21 mouse cellular contexts compared by ENCODE assay signal in the genomic region with DNA sequence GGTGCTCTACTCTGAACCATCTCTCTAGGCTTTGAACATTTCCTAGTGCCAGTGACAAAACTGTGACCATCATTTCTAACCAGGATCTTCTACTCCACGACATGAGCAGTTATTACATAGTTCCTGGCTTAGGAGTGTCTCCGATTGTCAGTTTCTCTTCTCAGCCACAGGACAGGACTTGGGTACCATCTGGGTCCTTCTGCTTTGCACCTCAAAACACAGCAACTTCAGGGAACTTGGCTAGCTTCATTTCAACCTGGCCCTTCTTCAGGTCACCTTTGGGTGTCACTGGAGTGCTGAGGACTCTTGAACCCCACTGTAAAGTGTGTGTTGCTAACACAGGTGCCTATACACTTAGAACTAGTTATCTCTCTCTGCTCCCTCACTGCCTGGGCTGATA. TPM values are rescaled to one million over a fixed set of nuclear protein-coding genes. Genes with fewer than 3 reads are reported as not detected.
DNase-seq lines count a peak whose midpoint lies in the region; ATAC-seq and TF ChIP-seq lines count a peak whose summit lies in the region.
"Had no signal": no experiment of that assay in that cellular context is flagged by ENCODE, and none has a peak within 500 bp of the region (broad histone marks: within the 10 kb centered on the region; RNA-seq: fewer than 3 reads in every experiment).

No protein-coding gene starts in this region.

- ATAC-seq in liver, postnatal 0 days, result no peak
- no peak for ATAC-seq in liver, embryonic 12.5 days
- ATAC-seq in midbrain, embryonic 16.5 days, result no peak
- ATAC-seq: activated CD4-positive, CD25-positive, alpha-beta regulatory T cell, adult 4 months; CD4-positive, CD25-positive, alpha-beta regulatory T cell, adult 4 months; forebrain, embryonic 13.5 days; forebrain, embryonic 15.5 days; Patski had no signal

- no peak overlapping the region for H3K4me3 ChIP-seq in heart, adult 2 months
- H3K4me3 ChIP-seq in liver, postnatal 0 days (ENCODE audit: low read depth, low read length), result no peak overlapping the region
- H3K4me3 ChIP-seq in liver, embryonic 12.5 days, result no peak overlapping the region
- no peak overlapping the region for H3K4me3 ChIP-seq in midbrain, embryonic 16.5 days (ENCODE audit: low read depth, low read length)
- H3K4me3 ChIP-seq: embryonic facial prominence, embryonic 10.5 days; embryonic facial prominence, embryonic 12.5 days; forebrain, embryonic 13.5 days; forebrain, embryonic 15.5 days had no signal

- no peak for TF ChIP-seq EP300 in heart, adult 2 months (IDR thresholded peaks at IDR 0.05; ENCODE audit: insufficient read depth, low read depth, low read length)
- no peak for TF ChIP-seq EP300 in liver, postnatal 0 days (IDR thresholded peaks at IDR 0.05; ENCODE audit: low read depth)

- peak; percentile 58 for DNase-seq in heart, adult 11 months
- DNase-seq in heart, adult 2 months, result no peak
- DNase-seq in liver, postnatal 0 days, result peak; percentile 1
- DNase-seq: adrenal gland, adult 8-10 months; adrenal gland, postnatal 14 days; adrenal gland, postnatal 36 days; B cell, adult 2 months; cerebellum, adult 11-12 months; cerebellum, adult 2 months; cerebellum, adult 9-10 months had no signal

- TF ChIP-seq CTCF in heart, adult 2 months (IDR thresholded peaks at IDR 0.05), result no peak
- TF ChIP-seq CTCF in liver, postnatal 0 days (IDR thresholded peaks at IDR 0.05; ENCODE audit: low read depth), result no peak

- no peak overlapping the region for H3K9ac ChIP-seq in heart, adult 2 months (ENCODE audit: low read depth, low read length)
- H3K9ac ChIP-seq in liver, postnatal 0 days (replicated peaks), result no peak overlapping the region
- no peak overlapping the region for H3K9ac ChIP-seq in liver, embryonic 12.5 days
- no peak overlapping the region for H3K9ac ChIP-seq in midbrain, embryonic 16.5 days (ENCODE audit: low read depth, low read length)
- H3K9ac ChIP-seq: embryonic facial prominence, embryonic 12.5 days; forebrain, embryonic 13.5 days; forebrain, embryonic 15.5 days had no signal

- no peak for TF ChIP-seq POLR2A in heart, adult 2 months (IDR thresholded peaks at IDR 0.05; ENCODE audit: insufficient read depth, low read depth, low read length)

- no peak overlapping the region for H3K27ac ChIP-seq in heart, adult 2 months
- no peak overlapping the region for H3K27ac ChIP-seq in liver, postnatal 0 days (ENCODE audit: low read depth)
- H3K27ac ChIP-seq in liver, embryonic 12.5 days, result no peak overlapping the region
- no peak overlapping the region for H3K27ac ChIP-seq in midbrain, embryonic 16.5 days (ENCODE audit: low read length)
- H3K27ac ChIP-seq: embryonic facial prominence, embryonic 10.5 days; embryonic facial prominence, embryonic 12.5 days; forebrain, embryonic 13.5 days; forebrain, embryonic 15.5 days had no signal

- WGBS in heart, adult 2 months, result 77% methylated on average over 2 of the region's 2 CpGs
- 73% methylated on average over 2 of the region's 2 CpGs for WGBS in liver, postnatal 0 days (ENCODE audit: insufficient replicate concordance)
- 71% methylated on average over 2 of the region's 2 CpGs for WGBS in liver, embryonic 12.5 days (ENCODE audit: insufficient replicate concordance)
- WGBS in midbrain, embryonic 16.5 days, result 87% methylated on average over 2 of the region's 2 CpGs

- no peaks in the 10 kb centered on the region for H3K79me2 ChIP-seq in heart, adult 2 months (replicated peaks; ENCODE audit: control insufficient read depth, insufficient read depth, low read length)

- intact Hi-C loops in heart, adult 2 months (cut with DNase I), result no loop called here

- no peaks in the 10 kb centered on the region for H3K9me3 ChIP-seq in liver, postnatal 0 days (ENCODE audit: low read length)
- H3K9me3 ChIP-seq in liver, embryonic 12.5 days (replicated peaks), result no peaks in the 10 kb centered on the region
- no peaks in the 10 kb centered on the region for H3K9me3 ChIP-seq in midbrain, embryonic 16.5 days (replicated peaks; ENCODE audit: control insufficient read depth, low read length, poor library complexity, severe bottlenecking)
- H3K9me3 ChIP-seq: embryonic facial prominence, embryonic 10.5 days; embryonic facial prominence, embryonic 12.5 days; forebrain, embryonic 13.5 days; forebrain, embryonic 15.5 days; G1E had no signal

- no peaks in the 10 kb centered on the region for H3K36me3 ChIP-seq in heart, adult 2 months (ENCODE audit: control insufficient read depth, insufficient read depth, low read length)
- no peaks in the 10 kb centered on the region for H3K36me3 ChIP-seq in liver, postnatal 0 days (replicated peaks; ENCODE audit: insufficient read depth, low read length)
- no peaks in the 10 kb centered on the region for H3K36me3 ChIP-seq in liver, embryonic 12.5 days
- no peaks in the 10 kb centered on the region for H3K36me3 ChIP-seq in midbrain, embryonic 16.5 days (ENCODE audit: control insufficient read depth, insufficient read depth, low read length)
- H3K36me3 ChIP-seq: embryonic facial prominence, embryonic 10.5 days; embryonic facial prominence, embryonic 12.5 days; forebrain, embryonic 15.5 days; G1E had no signal

- H3K4me1 ChIP-seq in heart, adult 2 months (ENCODE audit: control insufficient read depth, insufficient read depth, low read length), result no peaks in the 10 kb centered on the region
- no peaks in the 10 kb centered on the region for H3K4me1 ChIP-seq in liver, postnatal 0 days (ENCODE audit: insufficient read depth)
- no peaks in the 10 kb centered on the region for H3K4me1 ChIP-seq in liver, embryonic 12.5 days
- H3K4me1 ChIP-seq in midbrain, embryonic 16.5 days (ENCODE audit: control insufficient read depth, insufficient read depth, low read length), result no peaks in the 10 kb centered on the region
- H3K4me1 ChIP-seq: embryonic facial prominence, embryonic 10.5 days; embryonic facial prominence, embryonic 12.5 days; forebrain, embryonic 13.5 days; forebrain, embryonic 15.5 days had no signal

- no peak overlapping the region for H3K4me2 ChIP-seq in liver, postnatal 0 days (ENCODE audit: low read depth, low read length)
- no peak overlapping the region for H3K4me2 ChIP-seq in liver, embryonic 12.5 days
- no peak overlapping the region for H3K4me2 ChIP-seq in midbrain, embryonic 16.5 days (ENCODE audit: low read length)
- H3K4me2 ChIP-seq: embryonic facial prominence, embryonic 12.5 days; forebrain, embryonic 13.5 days; forebrain, embryonic 15.5 days had no signal

- H3K27me3 ChIP-seq in heart, adult 2 months (ENCODE audit: control insufficient read depth, insufficient read depth, low read length), result no peaks in the 10 kb centered on the region
- no peaks in the 10 kb centered on the region for H3K27me3 ChIP-seq in liver, postnatal 0 days (ENCODE audit: insufficient read depth, low read length)
- no peaks in the 10 kb centered on the region for H3K27me3 ChIP-seq in liver, embryonic 12.5 days (replicated peaks)
- no peaks in the 10 kb centered on the region for H3K27me3 ChIP-seq in midbrain, embryonic 16.5 days (ENCODE audit: control insufficient read depth, insufficient read depth, low read depth, low read length)
- H3K27me3 ChIP-seq: CH12.LX; embryonic facial prominence, embryonic 12.5 days; forebrain, embryonic 13.5 days; forebrain, embryonic 15.5 days had no signal

RNA-seq across cellular contexts. Expression of gene Cdkl4, which starts 30.8 kb away (rescaled TPM):
- total RNA-seq in heart, adult 2 months (2021), result under 1 TPM in 1 of 2 experiments, not detected in 1; 0.18 TPM
- polyA plus RNA-seq in heart, adult 2 months (2012; rRNA removed), result 0.18 TPM in 1 of 2 replicates, not detected in the other
- 0.17 and 0.34 TPM in 2 replicates for polyA plus RNA-seq in liver, postnatal 0 days (2015; fragmentation: Nextera tagmentation; extraction: Ambion mirVana)
- 0.10 and 0.32 TPM in 2 replicates for polyA plus RNA-seq in liver, embryonic 12.5 days (2016; fragmentation: Nextera tagmentation; extraction: Ambion mirVana)
- polyA plus RNA-seq in midbrain, embryonic 16.5 days (2015; fragmentation: Nextera tagmentation; extraction: Ambion mirVana), result 6.3 and 6.4 TPM in 2 replicates
- polyA plus RNA-seq: G1E had no signal

Comparison
In these comparisons a context has a peak if more than half of its experiments do, and no peak if none do; other contexts are left out.
1. DNase-seq: peak in heart, adult 11 months (single experiment) and liver, postnatal 0 days (single experiment); none in heart, adult 2 months (0 of 2).